Mouse (Mus musculus) effector memory CD4-positive, alpha-beta T cell, adult 7 months (primary cell): ENCODE measurements around the gene Stk25. TPM values are rescaled to one million over a fixed set of nuclear protein-coding genes. Genes with fewer than 3 reads are reported as not detected.

ENCODE experiments used
- polyA plus RNA-seq: library from polyadenylated mRNA; unstranded; fragments of 100-300 nt; shearing (Covaris generic); gene quantifications from one replicate; pipeline ENCODE4 v1.2.1, GENCODE M21; 2017

Gene Stk25
- 136 TPM for polyA plus RNA-seq

DNA sequence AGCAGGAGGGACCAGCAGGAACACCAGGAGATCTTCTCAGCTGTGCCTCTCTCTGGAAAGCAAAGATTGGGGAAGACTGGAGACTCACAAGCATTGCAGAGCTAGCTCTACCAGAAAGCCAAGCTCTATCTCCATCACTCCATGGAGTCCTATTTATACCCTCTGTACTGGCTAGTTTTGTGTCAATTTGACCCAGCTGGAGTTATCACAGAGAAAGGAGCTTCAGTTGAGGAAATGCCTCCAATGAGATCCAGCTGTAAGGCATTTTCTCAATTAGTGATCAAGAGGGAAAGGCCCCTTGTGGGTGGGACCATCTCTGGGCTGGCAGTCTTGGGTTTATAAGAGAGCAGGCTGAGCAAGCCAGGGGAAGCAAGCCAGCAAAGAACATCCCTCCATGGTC lies at the start of gene Stk25:
Gene Stk25 (minus strand): TSS at position 101 of the 400 bp plus-strand sequence.

GRCm38 (mm10) chr1:93685401-93686244 lies 27.2 kb upstream of the Stk25 start, which contains the start of gene Bok:
TSS of gene Bok (plus strand) at chr1:93685660.

Other genes starting within 250 kb of the Stk25 start
- 81.3 TPM for gene Hdlbp, start 179.8 kb downstream of the Stk25 start, polyA plus RNA-seq
- 2.5 TPM for gene Farp2, start 146.6 kb downstream of the Stk25 start, polyA plus RNA-seq
- 0.99 TPM for gene Bok, start 27.0 kb upstream of the Stk25 start, polyA plus RNA-seq
- 108 TPM for gene Atg4b, start 92.8 kb upstream of the Stk25 start, polyA plus RNA-seq
- 20.1 TPM for gene Thap4, start 96.2 kb upstream of the Stk25 start, polyA plus RNA-seq
- 36.8 TPM for gene Dtymk, start 143.3 kb upstream of the Stk25 start, polyA plus RNA-seq
- 51.6 TPM for gene Ing5, start 145.3 kb upstream of the Stk25 start, polyA plus RNA-seq
- 18.7 TPM for gene D2hgdh, start 166.2 kb upstream of the Stk25 start, polyA plus RNA-seq
- gene Gal3st2, start 202.6 kb upstream of the Stk25 start, polyA plus RNA-seq: not detected